Mouse (Mus musculus) testis, adult 2 months (tissue): ENCODE data around the gene Emp3.

Experiments used
- CTCF ChIP-seq: fragments of 200-500 bp; IDR thresholded peaks from 2 replicates; pipeline ENCODE4 v1.5.1; 2012; ENCODE audit warnings: low read depth, mild to moderate bottlenecking, inconsistent platforms, low read length, moderate library complexity; ENCODE audit not compliant: control insufficient read depth, insufficient read depth, insufficient replicate concordance
- POLR2A ChIP-seq: fragments of 200-500 bp; IDR thresholded peaks from 2 replicates; pipeline ENCODE4 v1.6.1; 2012; ENCODE audit warnings: low read depth, mild to moderate bottlenecking, inconsistent platforms, low read length, moderate library complexity; ENCODE audit not compliant: control insufficient read depth

- TF ChIP-seq POLR2A (no peak), CTCF (no peak)
These were observed 25.2 kb downstream of the Emp3 start for GRCm38 (mm10) chr7:45895931-45896516.
